Mouse (Mus musculus): Measurements from ENCODE around the gene Klf16.
A peak's percentile ranks its signal among the peaks of the same experiment; 100 is the strongest.

Klf16 gene

DNA sequence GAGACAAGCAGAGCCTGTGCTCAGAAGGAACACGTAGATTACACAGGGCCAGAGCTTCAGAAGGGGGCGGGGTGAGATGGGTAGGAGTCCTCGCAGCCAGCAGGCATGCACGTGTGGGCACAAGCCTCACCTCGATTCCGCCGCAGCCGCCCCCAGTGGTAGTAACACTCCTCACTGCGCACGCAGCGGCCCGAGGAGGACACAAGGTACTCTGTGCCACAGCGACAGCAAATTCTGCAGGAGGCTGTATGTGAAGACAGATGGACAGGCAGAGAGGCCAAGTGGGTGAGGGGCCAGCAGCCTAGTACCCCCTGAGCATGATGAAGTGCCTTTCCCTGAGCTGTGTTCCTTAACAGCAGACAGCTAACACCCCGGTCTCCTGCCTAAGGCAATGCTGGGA, 33.2 kb downstream of the Klf16 start:
- DNase-seq (ENCODE audit: extremely low spot score) = no peak

GRCm38 (mm10) chr10:80539493-80539892, 37.6 kb downstream of the Klf16 start:
- DNase-seq (ENCODE audit: extremely low spot score) = no peak

GRCm38 (mm10) chr10:80538710-80539394, 38.3 kb downstream of the Klf16 start, which contains the start of gene Atp8b3:
TSS of gene Atp8b3 (minus strand) at chr10:80539124.
- DNase-seq (ENCODE audit: extremely low spot score) = peak; percentile 87

DNA sequence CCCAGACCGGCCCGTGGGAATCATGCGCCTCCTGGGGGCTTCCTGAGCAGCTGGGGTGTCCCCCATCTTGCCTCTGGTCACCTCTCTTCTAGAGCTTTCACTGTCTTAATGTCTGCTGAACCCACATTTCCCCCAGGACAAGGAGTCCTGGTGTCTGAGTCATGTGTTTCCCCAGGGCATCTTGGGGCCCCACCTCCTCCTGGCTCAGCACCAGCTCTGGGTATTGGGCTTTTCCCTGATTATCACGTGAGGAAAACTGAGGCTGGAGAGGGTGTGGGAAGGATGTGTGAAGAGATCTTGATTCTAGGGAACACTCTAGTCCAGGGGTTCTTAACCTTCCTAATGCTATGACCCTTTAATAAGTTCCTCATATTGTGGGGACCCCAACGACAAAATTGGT, 38.9 kb downstream of the Klf16 start:
- DNase-seq (ENCODE audit: extremely low spot score) = no peak

- no peak for DNase-seq (ENCODE audit: extremely low spot score)
Measured at GRCm38 (mm10) chr10:80535711-80536110, 41.4 kb downstream of the Klf16 start.

- DNase-seq (ENCODE audit: extremely low spot score) = no peak
Measured at GRCm38 (mm10) chr10:80535071-80535470, 42.0 kb downstream of the Klf16 start.

- DNase-seq (ENCODE audit: extremely low spot score) = peak; percentile 40
Measured at GRCm38 (mm10) chr10:80533704-80534103, 43.4 kb downstream of the Klf16 start.

DNA sequence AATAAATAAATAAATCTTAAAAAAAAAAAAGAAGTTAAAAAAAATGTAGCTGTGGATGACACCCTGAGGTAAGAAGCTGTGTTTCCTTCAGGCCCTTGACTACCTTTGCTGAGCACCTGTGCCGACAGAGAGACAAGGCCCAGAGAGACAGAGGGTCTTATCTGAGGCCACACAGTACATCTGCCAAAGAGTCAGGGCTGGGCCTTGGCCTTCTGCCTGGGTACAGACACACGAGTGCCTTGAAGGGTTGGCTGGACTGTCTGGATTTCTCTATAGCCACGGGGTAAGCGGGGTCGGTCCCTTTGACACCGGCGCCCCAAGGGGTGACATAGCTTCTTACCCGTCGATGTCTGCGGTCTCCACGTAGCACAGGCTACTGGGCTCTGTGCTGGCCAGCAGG, 44.3 kb downstream of the Klf16 start:
- DNase-seq (ENCODE audit: extremely low spot score) = no peak

- peak; percentile 59 for DNase-seq (ENCODE audit: extremely low spot score)
Measured at GRCm38 (mm10) chr10:80526172-80526571, 50.9 kb downstream of the Klf16 start.

GRCm38 (mm10) chr10:80523299-80523698, 53.8 kb downstream of the Klf16 start:
- DNase-seq (ENCODE audit: extremely low spot score) = no peak

DNA sequence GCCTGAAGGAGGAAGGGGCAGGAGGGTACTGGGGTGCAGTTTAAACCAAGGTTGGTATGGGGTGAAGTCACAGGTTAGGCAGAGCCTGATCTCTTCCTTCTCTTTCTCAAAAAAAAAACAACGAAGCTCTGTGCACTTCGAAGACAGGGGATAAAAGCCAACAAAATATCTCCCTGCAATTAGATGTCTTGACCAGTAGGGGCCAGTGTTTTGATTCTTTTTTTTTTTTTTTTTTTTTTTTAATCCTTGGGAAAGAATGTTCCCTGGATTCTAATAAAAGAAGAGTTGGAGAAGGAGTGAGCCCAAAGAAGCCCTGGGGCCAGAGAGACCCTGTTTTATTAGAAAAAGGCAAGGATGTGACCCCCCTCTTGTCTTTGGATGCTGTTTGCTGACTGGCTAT, 57.8 kb downstream of the Klf16 start:
- no peak for DNase-seq (ENCODE audit: extremely low spot score)
